Mouse (Mus musculus) regulatory T cell (primary cell): Measurements from ENCODE around the gene Eloa.
"Not testable (repeated sequence)": the region's sequence is repeated elsewhere in the genome, so short reads cannot be mapped to it uniquely, and the experiment has no call there.

ENCODE experiments used
- in situ Hi-C: fragments of 300-600 bp; cut with MboI, MseI; formaldehyde crosslinking; loops from one replicate; pipeline ENCODE4 v1.15.1; 2025; ENCODE audit warnings: high pct_unique_total_duplicates

Eloa gene

GRCm38 (mm10) chr4:136021549-136022047 is at the start of gene Eloa:
TSS of gene Eloa (minus strand) at chr4:136021763.
- in situ Hi-C loops = loop anchor here (25.0 kb wide), 1 partner anchor 1566 kb away; the partner anchor contains the start of gene Usp48

- in situ Hi-C loops = loop anchor here (5.0 kb wide), 1 partner anchor 81 kb away; no protein-coding TSS in a partner anchor
Measured at GRCm38 (mm10) chr4:136071178-136071714, 49.7 kb upstream of the Eloa start.

GRCm38 (mm10) chr4:136070592-136070991 is 49.0 kb upstream of the Eloa start:
- in situ Hi-C loops = loop anchor here (5.0 kb wide), 1 partner anchor 82 kb away; no protein-coding TSS in a partner anchor

DNA sequence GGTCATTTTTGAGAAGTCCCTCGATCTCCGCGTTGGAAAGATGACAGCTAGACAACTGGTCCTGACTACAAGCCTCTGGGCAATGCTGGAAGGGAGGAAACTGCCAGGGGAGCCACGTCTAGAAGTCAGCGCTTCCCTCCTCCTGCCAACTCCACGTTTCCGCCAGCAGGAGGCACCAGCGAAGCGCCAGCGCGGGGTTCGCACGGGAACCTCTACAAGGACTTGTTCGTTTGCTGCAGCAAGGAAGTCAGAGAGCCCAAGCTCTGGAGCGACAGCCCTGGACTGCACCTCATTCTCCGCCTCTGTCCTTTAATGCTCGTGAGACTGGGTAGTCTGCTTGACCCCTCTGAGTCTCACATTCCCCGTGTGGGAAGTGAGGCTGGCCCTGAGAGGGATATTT is 48.4 kb upstream of the Eloa start:
- in situ Hi-C loops = loop anchor here (5.0 kb wide), 1 partner anchor 82 kb away; no protein-coding TSS in a partner anchor

DNA sequence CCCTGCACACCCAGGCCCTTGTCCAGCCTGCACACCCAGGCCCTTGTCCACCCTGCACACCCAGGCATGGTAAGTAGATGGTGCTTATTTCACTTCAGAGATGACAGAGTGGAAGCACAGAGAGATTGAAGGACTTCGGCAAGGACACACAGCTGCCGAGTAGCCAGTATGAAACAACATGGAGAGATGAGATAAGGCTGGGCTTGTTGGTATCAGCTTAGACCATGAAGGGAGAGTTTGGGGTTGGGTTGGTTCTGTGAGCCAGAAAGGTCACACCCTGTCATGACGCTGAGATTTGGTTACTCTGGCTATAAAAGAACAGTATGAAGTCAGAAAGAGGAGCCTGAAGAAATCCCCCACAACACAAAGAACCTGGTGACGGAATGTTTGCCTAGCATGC is 47.8 kb upstream of the Eloa start:
- in situ Hi-C loops = no loop called here

GRCm38 (mm10) chr4:136063143-136063542 is 41.6 kb upstream of the Eloa start:
- in situ Hi-C loops = no loop called here

- in situ Hi-C loops = not testable (repeated sequence)
Measured at GRCm38 (mm10) chr4:136059800-136060488, 38.4 kb upstream of the Eloa start.

DNA sequence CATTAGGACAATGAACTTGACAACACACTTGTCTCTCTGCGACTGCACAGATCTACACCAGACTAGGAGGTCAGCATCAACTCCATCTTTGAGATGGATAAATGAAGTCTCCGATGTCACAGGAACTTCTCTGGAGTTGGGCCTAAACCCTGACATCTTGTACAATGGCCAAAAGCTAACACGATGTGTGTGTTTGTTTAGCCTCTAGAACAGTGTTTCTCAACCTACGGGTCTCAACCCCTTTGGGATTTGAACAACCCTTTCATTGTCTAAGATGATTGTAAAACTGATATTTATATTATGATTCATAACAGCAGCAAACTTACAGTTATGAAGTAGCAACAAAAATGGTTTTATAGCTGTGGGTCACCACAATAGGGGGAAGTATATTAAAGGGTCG is 36.4 kb upstream of the Eloa start:
- in situ Hi-C loops = no loop called here

- in situ Hi-C loops = no loop called here
Measured at GRCm38 (mm10) chr4:136056030-136056429, 34.5 kb upstream of the Eloa start.

- in situ Hi-C loops = loop anchor here (5.0 kb wide), 1 partner anchor 72 kb away; no protein-coding TSS in a partner anchor
Measured at GRCm38 (mm10) chr4:136053843-136054242, 32.3 kb upstream of the Eloa start.

DNA sequence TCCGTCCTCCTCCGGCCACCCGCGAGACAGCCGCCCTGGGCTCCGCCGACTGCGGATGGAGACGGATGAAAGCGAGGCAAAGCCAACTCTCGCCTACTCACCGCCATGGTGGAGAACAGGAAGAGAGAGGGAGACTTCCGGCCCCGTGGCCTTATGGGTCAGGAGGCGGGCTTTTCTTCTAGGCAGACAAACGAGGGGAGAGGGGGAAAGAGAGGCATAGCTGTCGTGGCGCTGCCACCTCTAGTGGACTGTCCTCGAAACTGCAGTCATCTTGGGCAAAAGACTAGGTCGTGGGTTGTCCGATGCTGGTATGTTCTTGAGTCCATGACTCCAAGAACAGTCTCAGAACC is 31.7 kb upstream of the Eloa start, which contains the start of gene Rpl11:
TSS of gene Rpl11 (minus strand) at position 182 of the 350 bp plus-strand sequence.
- in situ Hi-C loops = loop anchor here (5.0 kb wide), 1 partner anchor 71 kb away; no protein-coding TSS in a partner anchor

GRCm38 (mm10) chr4:136052534-136053246 is 31.1 kb upstream of the Eloa start:
- in situ Hi-C loops = loop anchor here (5.0 kb wide), 1 partner anchor 70 kb away; no protein-coding TSS in a partner anchor

DNA sequence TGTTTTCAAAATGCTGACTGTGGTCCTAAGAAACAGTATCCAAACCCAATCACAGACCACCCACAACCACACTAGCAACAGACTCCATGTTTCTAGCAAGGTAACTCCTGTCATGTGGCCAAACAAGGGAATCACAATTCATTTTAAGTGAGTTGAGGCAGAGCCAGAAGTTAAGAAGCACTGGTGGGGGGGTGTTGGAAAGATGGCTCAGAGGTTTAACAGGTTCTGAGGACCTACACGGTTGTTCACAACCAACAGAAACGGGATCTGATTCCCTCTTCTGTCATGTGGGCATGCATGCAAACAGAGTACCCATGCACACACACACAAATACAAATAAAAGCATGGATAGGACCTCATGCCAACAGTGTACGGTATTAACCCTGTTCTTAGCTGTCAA is 30.5 kb upstream of the Eloa start:
- in situ Hi-C loops = loop anchor here (5.0 kb wide), 1 partner anchor 70 kb away; no protein-coding TSS in a partner anchor

- in situ Hi-C loops = loop anchor here (5.0 kb wide), 1 partner anchor 68 kb away; no protein-coding TSS in a partner anchor
Measured at GRCm38 (mm10) chr4:136050226-136050625, 28.7 kb upstream of the Eloa start.

GRCm38 (mm10) chr4:136048291-136049032 is 26.9 kb upstream of the Eloa start:
- in situ Hi-C loops = no loop called here

DNA sequence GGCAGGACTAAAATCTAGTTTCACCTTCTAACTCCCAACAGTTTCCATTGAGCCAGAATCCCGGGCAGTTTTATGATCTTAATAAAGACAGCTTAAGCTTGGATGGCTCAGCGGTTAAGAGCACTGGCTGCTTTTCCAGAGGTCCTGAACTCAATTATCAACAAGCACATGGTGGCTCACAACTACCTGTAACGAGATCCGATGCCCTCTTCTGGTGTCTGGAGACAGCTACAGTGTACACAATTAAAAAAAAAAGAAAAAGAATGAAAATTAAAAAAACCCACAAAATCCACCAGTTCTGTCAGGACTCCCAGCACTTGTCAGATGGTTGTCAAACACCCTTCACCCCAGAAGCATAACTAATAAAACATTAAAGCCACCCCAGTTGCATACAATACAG is 26.1 kb upstream of the Eloa start:
- in situ Hi-C loops = no loop called here

DNA sequence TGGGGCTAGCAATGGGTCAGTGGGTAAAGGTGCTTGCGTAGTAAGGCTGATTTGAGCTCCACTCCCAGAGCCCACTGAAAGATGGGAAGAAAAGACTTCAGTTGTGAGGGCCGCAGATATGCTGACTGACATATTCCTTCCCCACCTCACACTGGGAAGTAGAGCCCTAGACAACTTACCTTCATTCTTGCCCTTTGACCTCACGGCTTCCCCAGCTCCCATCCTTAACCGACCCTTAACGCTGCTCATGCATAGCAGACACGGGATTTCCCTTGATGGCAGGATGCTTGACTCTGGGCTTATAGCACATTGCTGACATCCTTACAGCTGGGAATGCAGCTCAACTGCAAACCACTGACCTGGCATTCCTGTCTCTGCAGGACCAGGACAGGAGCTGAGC is 25.3 kb upstream of the Eloa start:
- in situ Hi-C loops = no loop called here

GRCm38 (mm10) chr4:136045091-136045490 is 23.5 kb upstream of the Eloa start:
- in situ Hi-C loops = no loop called here

DNA sequence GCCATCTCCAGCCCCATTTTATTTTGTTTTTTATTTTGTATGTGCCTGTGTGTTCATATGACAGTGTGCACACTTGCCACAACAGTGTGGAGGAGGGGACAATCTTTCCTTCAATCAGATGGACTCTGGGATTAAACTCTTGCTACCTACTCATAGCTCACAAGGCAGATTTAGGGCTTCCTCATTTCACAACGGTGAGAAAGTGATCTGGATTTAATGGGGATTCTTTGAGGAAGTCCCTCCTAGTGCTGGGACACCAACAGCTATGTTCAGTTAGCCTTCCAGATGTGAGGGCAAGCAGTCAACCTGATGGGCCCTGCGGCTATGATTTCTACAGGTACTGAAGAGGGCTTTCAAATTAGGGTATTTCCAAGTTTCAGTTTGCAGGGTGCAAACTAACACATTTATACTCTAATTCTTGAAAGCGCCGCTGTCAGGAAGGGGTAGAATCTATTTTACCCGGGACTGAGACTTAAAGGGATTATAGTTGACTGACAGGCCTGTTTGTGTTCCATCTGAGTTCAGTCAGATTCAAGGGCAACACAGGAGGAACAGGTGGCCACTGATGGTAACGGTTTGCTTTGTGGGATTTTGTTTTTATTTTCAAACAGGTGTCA is 22.3 kb upstream of the Eloa start:
- in situ Hi-C loops = no loop called here

- in situ Hi-C loops = no loop called here
Measured at GRCm38 (mm10) chr4:136035078-136035477, 13.5 kb upstream of the Eloa start.

- in situ Hi-C loops = no loop called here
Measured at GRCm38 (mm10) chr4:136033231-136033630, 11.7 kb upstream of the Eloa start.
